Mouse (Mus musculus): ENCODE data around the gene Gfpt2. TPM values are rescaled to one million over a fixed set of nuclear protein-coding genes. Genes with fewer than 3 reads are reported as not detected.

The Gfpt2 gene
- total RNA-seq, 4 experiments from 2014 or later, result 6.3 to 9.0 (median 7.9) TPM

DNA sequence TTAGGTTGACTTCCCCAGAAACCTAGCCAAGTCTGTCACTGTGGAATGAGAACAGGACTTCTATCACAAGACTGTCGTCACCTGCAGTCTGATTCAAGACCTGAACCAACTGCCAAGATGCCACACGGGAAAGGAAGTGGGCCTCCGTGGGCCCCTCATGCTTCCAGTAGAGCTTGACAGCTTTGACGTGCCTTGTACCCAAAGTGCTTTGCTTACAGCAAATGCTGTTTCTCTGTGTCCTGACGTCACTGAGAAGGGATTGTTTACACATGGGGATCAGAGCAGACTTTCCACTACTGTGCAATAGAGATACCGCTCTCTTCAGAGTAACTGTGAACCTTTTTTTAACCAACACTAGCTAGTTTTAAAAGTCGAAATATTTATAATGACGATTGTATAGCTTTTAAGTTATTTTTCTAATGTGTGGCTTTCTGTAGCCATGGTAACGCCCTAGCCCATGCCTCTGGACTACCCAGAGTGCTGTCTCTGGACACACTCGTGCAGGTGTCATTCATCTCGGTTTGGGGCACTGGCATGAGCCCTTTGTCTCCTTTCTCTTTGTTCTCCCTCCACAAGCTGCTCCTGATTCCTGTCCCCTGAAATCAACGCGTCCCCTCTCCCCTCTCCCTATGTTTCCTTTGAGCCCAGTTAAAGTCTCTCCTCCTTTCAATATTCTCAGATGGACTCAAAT is 43.9 kb downstream of the Gfpt2 start:
- no peak for DNase-seq (ENCODE audit: low spot score in 2 of 2)

DNA sequence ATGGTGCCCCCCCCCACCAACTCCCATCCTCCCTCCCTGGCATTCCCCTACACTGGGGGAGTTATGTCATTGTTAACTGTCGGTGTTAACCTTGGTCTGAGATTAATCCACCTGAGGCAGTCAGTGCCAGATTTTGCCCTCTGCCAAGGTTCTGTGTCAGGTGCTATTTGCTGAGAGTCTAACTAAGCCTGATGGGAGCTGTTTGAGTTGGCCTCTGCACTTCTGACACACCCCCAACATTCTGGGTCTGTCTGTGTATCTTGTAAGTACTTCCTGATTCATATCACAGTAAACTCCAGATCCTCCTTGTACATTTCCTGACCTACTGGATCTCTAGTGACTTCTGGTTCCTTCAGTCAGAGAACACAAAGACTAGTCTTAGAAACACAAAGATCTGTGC is 46.7 kb downstream of the Gfpt2 start:
- no peak for DNase-seq (ENCODE audit: low spot score in 2 of 2)

GRCm38 (mm10) chr11:49841886-49842285 is 47.9 kb downstream of the Gfpt2 start:
- no peak for DNase-seq (ENCODE audit: low spot score in 2 of 2)

GRCm38 (mm10) chr11:49842718-49843117 is 48.7 kb downstream of the Gfpt2 start:
- DNase-seq (ENCODE audit: low spot score in 2 of 2), result no peak

GRCm38 (mm10) chr11:49844311-49844710 is 50.3 kb downstream of the Gfpt2 start:
- DNase-seq (ENCODE audit: low spot score in 2 of 2), result no peak

GRCm38 (mm10) chr11:49844969-49845368 is 51.0 kb downstream of the Gfpt2 start:
- DNase-seq (ENCODE audit: low spot score in 2 of 2), result peak; percentile 36

GRCm38 (mm10) chr11:49845958-49846357 is 52.0 kb downstream of the Gfpt2 start:
- no peak for DNase-seq (ENCODE audit: low spot score in 2 of 2)

DNA sequence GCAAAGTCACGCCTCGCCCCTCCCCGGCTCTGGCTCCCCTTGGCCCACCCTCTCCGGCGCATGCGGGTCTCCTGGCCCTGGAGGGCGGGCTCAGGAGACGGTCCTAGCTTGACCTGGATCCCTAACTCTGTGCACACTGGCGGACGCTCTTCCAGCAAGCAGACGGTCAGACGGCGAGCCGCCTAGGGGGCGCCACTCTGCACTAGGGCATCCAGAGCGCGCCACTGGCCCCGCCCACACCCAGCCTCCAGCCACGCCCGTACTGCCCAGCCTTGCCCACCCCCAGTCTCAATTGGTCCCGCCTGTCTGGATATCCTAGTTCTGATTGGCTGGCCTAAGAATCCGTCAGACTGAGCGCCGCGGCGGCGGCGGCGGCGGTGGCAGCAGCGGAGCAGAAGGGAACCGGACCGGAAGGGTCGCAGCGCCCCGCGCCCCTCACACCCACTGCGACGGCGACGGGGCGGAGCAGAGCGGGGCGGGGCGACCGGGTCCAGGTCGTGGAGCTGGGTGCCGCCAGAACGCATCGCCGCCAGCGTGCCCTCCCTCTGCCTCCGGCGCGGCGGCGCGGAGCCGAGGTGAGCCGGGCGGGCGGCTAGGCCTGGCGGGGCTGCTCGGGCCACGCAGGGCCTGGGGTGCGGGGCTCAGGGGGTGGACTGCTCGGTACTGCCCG is 52.6 kb downstream of the Gfpt2 start, which contains the start of gene Mapk9:
Gene Mapk9, plus strand, starts transcription at position 351 of the 670 bp plus-strand sequence.
- DNase-seq (ENCODE audit: low spot score in 2 of 2), result peak; percentile 89 to 97

- DNase-seq (ENCODE audit: low spot score in 2 of 2), result no peak
These were observed 53.3 kb downstream of the Gfpt2 start for GRCm38 (mm10) chr11:49847071-49847810.

- DNase-seq (ENCODE audit: low spot score in 2 of 2), result no peak
These were observed 53.8 kb downstream of the Gfpt2 start for GRCm38 (mm10) chr11:49847811-49848078.

GRCm38 (mm10) chr11:49848080-49848815 is 54.3 kb downstream of the Gfpt2 start:
- no peak for DNase-seq (ENCODE audit: low spot score in 2 of 2)

- DNase-seq (ENCODE audit: low spot score in 2 of 2), result no peak
These were observed 56.4 kb downstream of the Gfpt2 start for GRCm38 (mm10) chr11:49850331-49850730.

DNA sequence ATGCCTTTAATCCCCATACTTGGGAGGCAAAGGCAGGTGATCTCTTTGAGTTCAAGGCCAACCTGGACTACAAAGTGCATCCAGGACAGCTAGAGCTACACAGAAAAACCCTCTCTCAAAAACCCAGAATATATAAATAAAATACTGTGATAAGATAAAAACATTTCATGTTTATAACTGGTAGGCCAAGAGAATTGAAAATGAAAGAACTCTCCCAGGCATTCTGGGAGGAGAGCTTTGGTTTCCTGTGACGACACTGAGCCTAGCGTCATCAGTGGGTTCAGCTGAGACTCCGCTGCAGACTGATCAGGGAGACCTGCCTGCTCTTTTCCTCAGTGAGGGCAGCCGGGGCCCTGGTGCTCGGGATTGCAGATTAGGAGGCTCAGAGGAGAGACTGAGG is 61.2 kb downstream of the Gfpt2 start:
- no peak for DNase-seq (ENCODE audit: low spot score in 2 of 2)

DNA sequence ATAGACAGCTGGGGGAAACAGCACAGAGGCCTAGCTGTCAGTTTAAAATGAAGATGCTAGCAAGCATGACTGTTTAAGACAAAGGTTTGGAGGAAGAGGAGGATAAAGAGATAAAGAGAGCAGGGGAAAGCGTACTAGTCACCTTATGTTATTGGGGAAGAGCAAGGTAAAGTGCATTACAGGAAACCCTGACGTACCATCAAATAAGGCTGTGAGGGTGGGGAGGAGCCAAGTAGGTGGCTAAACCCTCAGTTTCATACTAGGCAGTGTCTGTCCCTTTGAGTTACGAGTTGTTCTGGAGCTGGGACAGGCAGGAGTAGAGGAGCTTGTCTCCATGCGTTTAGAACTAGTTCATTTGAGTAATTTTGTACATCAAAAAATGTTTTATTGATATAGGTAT is 67.2 kb downstream of the Gfpt2 start:
- no peak for DNase-seq (ENCODE audit: low spot score in 2 of 2)

- DNase-seq (ENCODE audit: low spot score in 2 of 2), result no peak
These were observed 69.9 kb downstream of the Gfpt2 start for GRCm38 (mm10) chr11:49863926-49864325.

- DNase-seq (ENCODE audit: low spot score in 2 of 2), result no peak
These were observed 73.3 kb downstream of the Gfpt2 start for GRCm38 (mm10) chr11:49867320-49867719.

- DNase-seq (ENCODE audit: low spot score in 2 of 2), result no peak
These were observed 75.8 kb downstream of the Gfpt2 start for GRCm38 (mm10) chr11:49869762-49870161.

DNA sequence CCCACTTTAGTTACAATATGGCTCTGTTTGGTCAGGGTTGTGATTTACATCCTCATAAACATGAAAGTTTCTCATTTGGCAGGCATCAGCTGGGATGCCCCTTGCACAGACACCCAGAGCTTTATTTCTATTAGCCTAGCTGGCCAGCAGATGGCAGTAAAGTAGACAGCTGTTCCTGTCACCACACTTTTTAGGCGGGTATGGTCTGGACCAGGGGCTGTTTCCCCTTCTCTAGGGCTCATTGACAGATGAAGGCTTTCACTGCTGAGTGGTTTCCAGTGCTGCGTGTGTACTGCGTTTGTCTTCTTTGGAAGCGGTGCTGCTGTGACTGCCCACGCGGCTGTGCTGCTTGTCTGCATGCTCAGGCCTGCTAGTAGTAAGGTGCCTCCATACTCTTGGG is 77.9 kb downstream of the Gfpt2 start:
- DNase-seq (ENCODE audit: low spot score in 2 of 2), result no peak

DNA sequence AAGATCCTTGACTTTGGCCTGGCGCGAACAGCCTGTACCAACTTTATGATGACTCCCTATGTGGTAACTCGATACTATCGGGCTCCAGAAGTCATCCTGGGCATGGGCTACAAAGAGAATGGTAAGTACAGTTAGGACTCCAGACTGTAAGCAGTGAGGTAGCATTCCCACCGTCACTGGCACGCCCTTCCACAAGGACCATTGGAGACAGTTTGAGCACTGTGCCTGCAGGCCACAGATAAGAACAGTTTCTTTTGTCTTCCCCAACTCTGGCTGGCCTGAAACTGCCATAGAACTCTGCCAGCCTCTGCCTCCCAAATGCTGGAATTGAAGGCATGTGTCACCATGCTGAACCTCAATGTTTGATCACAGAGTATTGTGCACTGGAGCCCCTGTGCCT is 78.8 kb downstream of the Gfpt2 start:
- DNase-seq (ENCODE audit: low spot score in 2 of 2), result no peak

DNA sequence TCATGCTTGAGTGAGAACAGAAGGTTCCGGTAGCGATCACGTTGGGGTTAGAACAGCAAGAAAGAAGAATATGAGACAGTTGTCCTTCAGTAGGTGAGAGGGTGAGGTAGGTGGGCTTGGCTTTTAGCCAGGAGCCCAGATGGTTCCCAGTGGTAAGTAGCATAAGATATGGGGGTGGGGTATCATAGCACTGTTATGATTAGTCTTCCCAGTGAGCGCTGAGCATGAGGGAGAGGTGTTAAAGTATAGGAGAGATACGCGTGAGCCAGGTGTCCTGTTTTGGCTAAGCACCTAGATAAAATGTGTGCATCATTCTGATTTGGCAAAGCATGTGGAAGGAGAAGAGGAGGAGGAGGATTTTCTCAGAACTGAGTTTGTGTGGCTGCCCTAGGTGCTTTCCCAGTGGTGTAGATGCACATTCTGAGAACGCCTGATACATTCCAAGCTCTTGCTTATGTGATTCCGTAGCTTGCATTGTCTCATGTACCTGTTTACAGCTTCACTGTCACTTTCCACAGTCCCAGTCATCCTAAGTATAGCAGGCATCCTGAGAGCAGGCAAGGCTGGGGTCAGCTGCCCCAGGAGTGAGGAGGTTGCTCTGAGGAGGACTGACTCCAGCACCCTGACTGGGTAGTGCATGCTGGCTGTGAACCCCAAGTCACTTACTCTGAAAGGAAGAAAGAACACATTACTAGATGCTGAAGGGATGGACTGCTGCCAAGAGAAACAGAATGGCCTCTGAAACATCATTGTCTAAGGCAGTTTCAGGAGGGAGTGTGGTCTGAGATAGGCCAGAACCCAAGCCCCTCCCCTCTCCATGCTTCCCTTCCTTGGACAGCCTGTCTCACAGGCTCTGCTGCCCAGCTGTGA is 83.2 kb downstream of the Gfpt2 start:
- peak in 1 of 2 experiments; percentile 72 for DNase-seq (ENCODE audit: low spot score in 2 of 2)
